Mouse (Mus musculus) adrenal gland, adult 8-10 months (tissue): Measurements from ENCODE around the gene Rad54l2. TPM values are rescaled to one million over a fixed set of nuclear protein-coding genes. Genes with fewer than 3 reads are reported as not detected.
A peak's percentile ranks its signal among the peaks of the same experiment; 100 is the strongest.

Experiments used
- DNase-seq: peaks from one replicate; pipeline ENCODE4 v3.0.0; 2022
- total RNA-seq, 4 experiments: library from RNA; stranded (reverse); gene quantifications; 2 replicates each; pipeline ENCODE4 v1.2.4; 2022

Gene Rad54l2
- 10 to 100 TPM; 19.8 to 25.7 (median 22.2) TPM for total RNA-seq

- peak; percentile 74 for DNase-seq
Observed at GRCm38 (mm10) chr9:106788812-106789321, at the start of gene Rad54l2. Gene Rad54l2 (minus strand): TSS chr9:106789194.

GRCm38 (mm10) chr9:106822381-106823104 is 33.5 kb upstream of the Rad54l2 start:
- DNase-seq = peak; percentile 89

- DNase-seq = peak; percentile 92
Observed at GRCm38 (mm10) chr9:106821618-106822380, 32.8 kb upstream of the Rad54l2 start, which contains the start of gene Dcaf1. Gene Dcaf1 (plus strand): TSS chr9:106821874.

- no peak for DNase-seq
Observed at GRCm38 (mm10) chr9:106821050-106821617, 32.1 kb upstream of the Rad54l2 start.

- no peak for DNase-seq
Observed at GRCm38 (mm10) chr9:106819201-106819600, 30.2 kb upstream of the Rad54l2 start.

- DNase-seq = no peak
Observed at GRCm38 (mm10) chr9:106818191-106818590, 29.2 kb upstream of the Rad54l2 start.

- DNase-seq = no peak
Observed at GRCm38 (mm10) chr9:106806503-106806902, 17.5 kb upstream of the Rad54l2 start.

GRCm38 (mm10) chr9:106790831-106791230 is 1.8 kb upstream of the Rad54l2 start:
- DNase-seq = no peak

- DNase-seq = no peak
Observed at GRCm38 (mm10) chr9:106789363-106789762, 369 bp upstream of the Rad54l2 start.

- DNase-seq = no peak
Observed at GRCm38 (mm10) chr9:106787979-106788811, 799 bp downstream of the Rad54l2 start.

GRCm38 (mm10) chr9:106785206-106785605 is 3.8 kb downstream of the Rad54l2 start:
- DNase-seq = no peak

GRCm38 (mm10) chr9:106783554-106783953 is 5.4 kb downstream of the Rad54l2 start:
- DNase-seq = peak; percentile 23

GRCm38 (mm10) chr9:106780086-106780485 is 8.9 kb downstream of the Rad54l2 start:
- DNase-seq = no peak

- no peak for DNase-seq
Observed at GRCm38 (mm10) chr9:106778319-106778718, 10.7 kb downstream of the Rad54l2 start.

- DNase-seq = no peak
Observed at GRCm38 (mm10) chr9:106777423-106777822, 11.6 kb downstream of the Rad54l2 start.

- DNase-seq = no peak
Observed at GRCm38 (mm10) chr9:106776116-106776515, 12.9 kb downstream of the Rad54l2 start.

GRCm38 (mm10) chr9:106771770-106772169 is 17.2 kb downstream of the Rad54l2 start:
- no peak for DNase-seq

- no peak for DNase-seq
Observed at GRCm38 (mm10) chr9:106770216-106770615, 18.8 kb downstream of the Rad54l2 start.

GRCm38 (mm10) chr9:106769781-106770180 is 19.2 kb downstream of the Rad54l2 start:
- no peak for DNase-seq

GRCm38 (mm10) chr9:106756421-106756820 is 32.6 kb downstream of the Rad54l2 start:
- DNase-seq = no peak

- no peak for DNase-seq
Observed at GRCm38 (mm10) chr9:106755776-106756175, 33.2 kb downstream of the Rad54l2 start.

- DNase-seq = no peak
Observed at GRCm38 (mm10) chr9:106754311-106754710, 34.7 kb downstream of the Rad54l2 start.
